Mouse (Mus musculus) erythroblast, embryonic 14.5 days (primary cell): ENCODE measurements at regions not wholly inside any gene's neighbourhood (a gene's known extent, or its start where the extent isn't known, plus 50 kb on each side); places are given as distances from the start of the nearest gene placed in this dataset.

Source experiments
- GATA1 ChIP-seq: IDR thresholded peaks from 2 replicates; pipeline ENCODE4 v1.6.1; 2012; ENCODE audit warnings: low read length, inconsistent platforms, mixed read lengths
- TAL1 ChIP-seq: IDR thresholded peaks from 3 replicates; pipeline ENCODE4 v1.6.1; 2012; ENCODE audit warnings: low read length, inconsistent platforms, mixed read lengths

DNA sequence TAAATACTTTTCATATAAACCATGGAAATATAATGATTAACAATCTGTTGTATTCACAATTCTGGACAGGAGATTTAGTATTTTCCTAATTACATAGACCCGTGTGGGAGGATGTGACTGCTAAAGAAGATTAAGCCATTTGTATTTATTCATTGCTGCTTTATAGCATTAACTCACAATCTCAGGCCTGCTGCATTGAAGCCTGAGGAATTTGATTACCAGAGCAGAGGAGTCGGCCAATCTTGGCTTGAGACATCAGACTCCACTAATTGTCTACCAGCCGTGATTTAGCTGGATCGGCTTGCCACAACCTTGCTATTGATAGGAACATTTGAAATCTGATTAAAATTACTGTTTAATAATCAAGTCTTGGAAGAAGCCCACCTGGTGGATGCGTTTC lies 1007.5 kb downstream of the Adgrl2 start:
- no peak for TF ChIP-seq GATA1
- TF ChIP-seq TAL1, result no peak
